Mouse (Mus musculus): Measurements from ENCODE around the gene Ola1. TPM values are rescaled to one million over a fixed set of nuclear protein-coding genes. Genes with fewer than 3 reads are reported as not detected.

The Ola1 gene
- polyA plus RNA-seq, 1 experiment from 2014 or later: 65.5 TPM

GRCm38 (mm10) chr2:73050401-73050800 is 168.3 kb downstream of the Ola1 start:
- Histone ChIP-seq H3K4me1 (ENCODE audit: control insufficient read depth, insufficient read depth, low read length) (peaks cover 25% of the 10 kb centered on the region), H3K9me3 (replicated peaks; ENCODE audit: control insufficient read depth, low read length) (peaks cover 8% of the 10 kb centered on the region), H3K4me3 (ENCODE audit: low read length) (no peak overlapping the region), H3K36me3 (ENCODE audit: control insufficient read depth, insufficient read depth) (no peaks in the 10 kb centered on the region), H3K27ac (ENCODE audit: low read length) (peak overlapping the region; percentile 38), H3K4me2 (ENCODE audit: low read depth, low read length) (no peak overlapping the region), H3K9ac (ENCODE audit: low read length) (no peak overlapping the region), H3K27me3 (ENCODE audit: control insufficient read depth, insufficient read depth, low read length) (no peaks in the 10 kb centered on the region)
- ATAC-seq (replicated peaks; ENCODE audit: extremely low read depth, insufficient read depth, low FRiP score): no peak
- 62% methylated on average over 8 of the region's 8 CpGs for WGBS

- peak overlapping the region; percentile 38 for H3K27ac ChIP-seq (ENCODE audit: low read length)
- no peak overlapping the region for H3K4me3 ChIP-seq (ENCODE audit: low read length)
- H3K9me3 ChIP-seq (replicated peaks; ENCODE audit: control insufficient read depth, low read length): peaks cover 8% of the 10 kb centered on the region
- peaks cover 28% of the 10 kb centered on the region for H3K4me1 ChIP-seq (ENCODE audit: control insufficient read depth, insufficient read depth, low read length)
- peak overlapping the region; percentile 3; the same call in 1 of the 2 replicates for H3K4me2 ChIP-seq (ENCODE audit: low read depth, low read length)
- H3K9ac ChIP-seq (ENCODE audit: low read length): no peak overlapping the region
- H3K36me3 ChIP-seq (ENCODE audit: control insufficient read depth, insufficient read depth): no peaks in the 10 kb centered on the region
- no peaks in the 10 kb centered on the region for H3K27me3 ChIP-seq (ENCODE audit: control insufficient read depth, insufficient read depth, low read length)
- no peak for ATAC-seq (replicated peaks; ENCODE audit: extremely low read depth, insufficient read depth, low FRiP score)
- 39% methylated on average over 4 of the region's 4 CpGs for WGBS
These were observed 168.7 kb downstream of the Ola1 start for GRCm38 (mm10) chr2:73049977-73050376.

DNA sequence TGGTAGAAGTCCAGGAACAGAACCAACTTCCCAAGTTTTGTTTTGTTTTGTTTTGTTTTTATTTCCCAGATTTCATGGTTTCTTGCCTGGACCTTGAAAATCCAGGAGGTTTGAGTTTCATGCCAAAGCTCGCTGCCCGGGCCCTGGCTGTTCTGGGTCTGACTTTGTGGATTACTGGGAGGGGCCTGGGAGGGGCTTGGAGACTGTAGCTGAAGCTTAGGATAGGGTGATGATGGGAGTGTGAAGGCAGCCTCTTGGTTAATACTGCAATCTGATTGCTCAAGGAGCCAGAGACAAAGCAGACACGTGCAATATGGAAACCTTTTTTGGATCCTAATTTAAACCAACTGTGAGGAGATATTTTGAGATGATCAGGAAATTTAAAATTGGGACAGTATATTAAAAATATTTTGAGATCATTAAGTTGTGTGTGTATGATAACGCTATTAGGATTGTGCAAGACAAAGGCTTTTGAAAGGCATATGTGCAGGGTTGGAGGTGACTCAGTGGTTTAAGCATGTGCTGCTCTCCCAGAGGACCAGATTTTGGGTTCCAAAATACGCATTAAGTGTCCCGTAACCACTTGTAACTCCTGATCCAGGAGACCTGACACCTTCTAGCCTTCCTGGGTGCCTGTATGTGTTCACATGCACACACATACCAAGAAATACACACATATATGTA is 169.6 kb downstream of the Ola1 start:
- peaks cover 29% of the 10 kb centered on the region for H3K4me1 ChIP-seq (ENCODE audit: control insufficient read depth, insufficient read depth, low read length)
- H3K27me3 ChIP-seq (ENCODE audit: control insufficient read depth, insufficient read depth, low read length): no peaks in the 10 kb centered on the region
- no peak for ATAC-seq (replicated peaks; ENCODE audit: extremely low read depth, insufficient read depth, low FRiP score)
- no peak overlapping the region; the same call in 1 of the 2 replicates for H3K27ac ChIP-seq (ENCODE audit: low read length)
- 49% methylated on average over 6 of the region's 6 CpGs for WGBS
- no peak overlapping the region for H3K4me2 ChIP-seq (ENCODE audit: low read depth, low read length)
- H3K4me3 ChIP-seq (ENCODE audit: low read length): no peak overlapping the region
- H3K9ac ChIP-seq (ENCODE audit: low read length): no peak overlapping the region
- no peaks in the 10 kb centered on the region for H3K36me3 ChIP-seq (ENCODE audit: control insufficient read depth, insufficient read depth)
- H3K9me3 ChIP-seq (replicated peaks; ENCODE audit: control insufficient read depth, low read length): peaks cover 4% of the 10 kb centered on the region; the same call in 1 of the 2 replicates

- Histone ChIP-seq H3K36me3 (ENCODE audit: control insufficient read depth, insufficient read depth) (no peaks in the 10 kb centered on the region), H3K4me2 (ENCODE audit: low read depth, low read length) (peak overlapping the region; percentile 40; the same call in 1 of the 2 replicates), H3K4me1 (ENCODE audit: control insufficient read depth, insufficient read depth, low read length) (peaks cover 29% of the 10 kb centered on the region), H3K4me3 (ENCODE audit: low read length) (no peak overlapping the region; the same call in 1 of the 2 replicates), H3K27ac (ENCODE audit: low read length) (peak overlapping the region; percentile 80), H3K27me3 (ENCODE audit: control insufficient read depth, insufficient read depth, low read length) (no peaks in the 10 kb centered on the region), H3K9me3 (replicated peaks; ENCODE audit: control insufficient read depth, low read length) (no peaks in the 10 kb centered on the region), H3K9ac (ENCODE audit: low read length) (no peak overlapping the region)
- 0 out of 2 replicates have a peak, but pooled peaks have one; percentile 67 for ATAC-seq (replicated peaks; ENCODE audit: extremely low read depth, insufficient read depth, low FRiP score)
- 50% methylated on average over 24 of the region's 24 CpGs for WGBS
These were observed 171.5 kb downstream of the Ola1 start for GRCm38 (mm10) chr2:73047061-73047741.

GRCm38 (mm10) chr2:73046576-73046975 is 172.1 kb downstream of the Ola1 start:
- WGBS: 67% methylated on average over 10 of the region's 10 CpGs
- H3K27me3 ChIP-seq (ENCODE audit: control insufficient read depth, insufficient read depth, low read length): no peaks in the 10 kb centered on the region
- ATAC-seq (replicated peaks; ENCODE audit: extremely low read depth, insufficient read depth, low FRiP score): no peak

GRCm38 (mm10) chr2:73045505-73045904 is 173.2 kb downstream of the Ola1 start:
- H3K4me3 ChIP-seq (ENCODE audit: low read length): no peak overlapping the region
- 0 out of 2 replicates have a peak overlapping the region, but pooled peaks have one; percentile 27 for H3K27ac ChIP-seq (ENCODE audit: low read length)
- H3K9ac ChIP-seq (ENCODE audit: low read length): no peak overlapping the region
- peaks cover 28% of the 10 kb centered on the region for H3K4me1 ChIP-seq (ENCODE audit: control insufficient read depth, insufficient read depth, low read length)
- H3K9me3 ChIP-seq (replicated peaks; ENCODE audit: control insufficient read depth, low read length): no peaks in the 10 kb centered on the region
- no peaks in the 10 kb centered on the region for H3K36me3 ChIP-seq (ENCODE audit: control insufficient read depth, insufficient read depth)
- WGBS: 45% methylated on average over 5 of the region's 5 CpGs
- ATAC-seq (replicated peaks; ENCODE audit: extremely low read depth, insufficient read depth, low FRiP score): no peak
- no peak overlapping the region for H3K4me2 ChIP-seq (ENCODE audit: low read depth, low read length)
- H3K27me3 ChIP-seq (ENCODE audit: control insufficient read depth, insufficient read depth, low read length): no peaks in the 10 kb centered on the region

More at GRCm38 (mm10) chr2:73046576-73046975, 172.1 kb downstream of the Ola1 start:
- Histone ChIP-seq H3K27ac (ENCODE audit: low read length) (peak overlapping the region; percentile 80), H3K4me2 (ENCODE audit: low read depth, low read length) (no peak overlapping the region), H3K9me3 (replicated peaks; ENCODE audit: control insufficient read depth, low read length) (no peaks in the 10 kb centered on the region), H3K4me3 (ENCODE audit: low read length) (no peak overlapping the region), H3K4me1 (ENCODE audit: control insufficient read depth, insufficient read depth, low read length) (peaks cover 29% of the 10 kb centered on the region), H3K9ac (ENCODE audit: low read length) (0 out of 2 replicates have a peak overlapping the region, but pooled peaks have one; percentile 13), H3K36me3 (ENCODE audit: control insufficient read depth, insufficient read depth) (no peaks in the 10 kb centered on the region)

Other genes starting within 250 kb of the Ola1 start
- gene Sp3, start 238.5 kb downstream of the Ola1 start, polyA plus RNA-seq (2015; fragmentation: Nextera tagmentation; extraction: Ambion mirVana): 34.8 and 37.5 TPM in 2 replicates
- gene Gm11084, start 232.2 kb downstream of the Ola1 start, polyA plus RNA-seq (2015; fragmentation: Nextera tagmentation; extraction: Ambion mirVana): not detected in 2 replicates
- not detected in 2 replicates for gene Sp9, start 53.0 kb upstream of the Ola1 start, polyA plus RNA-seq (2015; fragmentation: Nextera tagmentation; extraction: Ambion mirVana)
- 15.6 and 19.2 TPM in 2 replicates for gene Scrn3, start 93.7 kb upstream of the Ola1 start, polyA plus RNA-seq (2015; fragmentation: Nextera tagmentation; extraction: Ambion mirVana)
- 13.3 and 14.2 TPM in 2 replicates for gene Cir1, start 93.8 kb upstream of the Ola1 start, polyA plus RNA-seq (2015; fragmentation: Nextera tagmentation; extraction: Ambion mirVana)
- 6.2 and 6.7 TPM in 2 replicates for gene Gpr155, start 167.6 kb upstream of the Ola1 start, polyA plus RNA-seq (2015; fragmentation: Nextera tagmentation; extraction: Ambion mirVana)

Data from heart, embryonic 16.5 days (tissue).